Mouse (Mus musculus) c-Kit-positive CD71-negative TER-119-negative erythroid progenitor cells, embryonic 14.5 days (primary cell): Measurements from ENCODE around the gene Pard3.
A peak's percentile ranks its signal among the peaks of the same experiment; 100 is the strongest.

Experiments
- DNase-seq: peaks from one replicate; pipeline ENCODE4 v3.0.0-alpha.2; 2013; ENCODE audit warnings: low read depth

Gene Pard3

DNA sequence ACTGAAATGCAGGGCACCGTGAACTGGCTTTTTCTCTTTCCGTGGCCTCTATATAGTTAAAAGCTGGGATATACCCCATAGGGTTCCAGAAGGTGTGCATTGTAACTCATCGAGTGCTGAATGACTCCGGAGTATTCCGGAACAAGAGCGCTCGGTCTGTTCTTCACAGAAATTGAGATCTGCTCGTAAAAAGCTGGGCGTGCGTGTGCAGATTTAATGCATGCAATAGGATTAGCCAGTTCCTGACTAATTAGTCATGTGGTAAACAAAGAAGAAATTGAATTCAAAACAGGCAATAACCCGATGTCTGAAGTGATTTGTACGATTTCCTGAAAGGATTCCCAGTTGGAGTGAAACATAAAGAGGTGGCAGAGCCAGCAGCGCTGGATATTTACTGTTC, 489.1 kb downstream of the Pard3 start:
- no peak for DNase-seq

DNA sequence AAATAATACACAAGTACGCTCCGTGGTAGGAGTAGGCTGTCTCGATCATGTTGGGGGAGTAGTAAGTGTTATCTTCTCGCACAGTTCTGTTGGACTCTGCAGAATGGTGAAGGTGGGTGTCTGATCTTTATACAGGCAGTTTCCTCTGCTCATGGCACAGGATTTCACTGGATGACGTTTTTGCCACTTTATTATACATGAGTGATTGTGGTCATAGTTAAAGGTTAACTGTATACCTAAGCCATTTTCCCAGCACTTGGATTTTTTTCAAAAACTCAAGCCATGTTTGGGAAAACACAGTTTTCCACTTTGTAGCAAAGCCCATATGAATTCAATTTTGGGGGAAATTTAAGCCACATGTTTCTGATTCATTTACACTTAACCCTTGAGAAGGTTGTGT, 489.9 kb downstream of the Pard3 start:
- DNase-seq, result no peak

DNA sequence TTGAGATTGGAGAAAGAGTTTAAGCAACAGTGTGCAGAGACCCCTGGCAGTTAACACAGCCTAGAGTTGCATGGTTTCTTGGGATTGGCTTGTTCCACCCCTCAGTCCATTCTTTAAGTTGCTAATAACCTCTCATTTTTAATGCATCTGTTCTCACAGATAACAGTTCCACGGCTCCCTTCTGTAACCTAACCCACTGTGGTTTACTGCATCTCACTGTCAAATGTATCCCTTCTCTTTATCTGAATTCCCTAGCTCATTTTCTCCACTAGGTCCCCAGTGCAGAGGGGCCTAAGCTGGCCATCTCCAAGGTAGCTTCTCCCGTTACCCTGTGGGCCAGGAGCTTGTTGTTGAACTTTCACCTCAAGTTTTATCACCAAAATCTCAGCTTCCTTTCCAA, 492.1 kb downstream of the Pard3 start:
- DNase-seq, result no peak

GRCm38 (mm10) chr8:127556964-127557363, 493.3 kb downstream of the Pard3 start:
- no peak for DNase-seq

DNA sequence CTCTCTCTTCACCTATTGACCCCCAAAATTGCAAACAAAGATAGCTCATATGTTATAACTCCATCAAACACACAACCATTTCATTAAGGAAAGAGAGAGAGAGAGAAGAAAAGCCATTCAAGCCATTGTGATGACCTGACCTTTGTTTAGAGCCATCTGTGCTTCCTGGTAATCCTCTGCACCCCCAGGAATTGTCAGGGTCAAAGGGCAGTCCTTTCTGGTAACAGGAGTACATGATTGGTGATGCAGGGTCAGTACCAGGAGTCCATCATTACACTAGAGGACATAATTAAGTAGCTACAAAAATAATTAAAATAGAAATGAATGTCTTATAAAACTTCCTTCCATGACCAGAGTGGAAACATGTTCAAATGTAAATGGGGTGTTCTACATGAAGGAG, 493.9 kb downstream of the Pard3 start:
- no peak for DNase-seq

- DNase-seq, result no peak
These were observed 499.9 kb downstream of the Pard3 start for GRCm38 (mm10) chr8:127563634-127564033.

DNA sequence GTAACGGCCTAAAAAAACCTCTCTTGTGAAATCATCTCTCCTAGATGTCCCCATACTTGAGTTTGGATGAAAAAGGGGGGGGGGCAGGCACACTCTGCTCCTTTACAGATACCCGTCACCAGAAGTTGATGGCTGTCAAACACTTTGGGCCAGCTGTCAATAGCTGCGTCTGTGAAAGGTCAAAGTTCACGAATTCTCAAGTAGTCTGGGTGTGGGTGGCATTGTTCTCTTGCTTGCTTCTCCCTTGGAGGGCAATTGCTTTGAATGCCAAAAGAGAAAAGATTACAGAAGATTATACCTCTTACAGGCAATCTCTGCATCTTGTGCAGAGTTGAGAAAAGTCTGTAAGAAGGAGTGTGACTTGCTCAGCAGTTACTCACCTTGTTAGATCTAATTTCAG, 500.7 kb downstream of the Pard3 start:
- no peak for DNase-seq

- no peak for DNase-seq
These were observed 505.5 kb downstream of the Pard3 start for GRCm38 (mm10) chr8:127569212-127569611.

- no peak for DNase-seq
These were observed 506.8 kb downstream of the Pard3 start for GRCm38 (mm10) chr8:127570527-127570926.

GRCm38 (mm10) chr8:127572493-127572892, 508.8 kb downstream of the Pard3 start:
- no peak for DNase-seq

- no peak for DNase-seq
These were observed 513.0 kb downstream of the Pard3 start for GRCm38 (mm10) chr8:127576657-127577056.

DNA sequence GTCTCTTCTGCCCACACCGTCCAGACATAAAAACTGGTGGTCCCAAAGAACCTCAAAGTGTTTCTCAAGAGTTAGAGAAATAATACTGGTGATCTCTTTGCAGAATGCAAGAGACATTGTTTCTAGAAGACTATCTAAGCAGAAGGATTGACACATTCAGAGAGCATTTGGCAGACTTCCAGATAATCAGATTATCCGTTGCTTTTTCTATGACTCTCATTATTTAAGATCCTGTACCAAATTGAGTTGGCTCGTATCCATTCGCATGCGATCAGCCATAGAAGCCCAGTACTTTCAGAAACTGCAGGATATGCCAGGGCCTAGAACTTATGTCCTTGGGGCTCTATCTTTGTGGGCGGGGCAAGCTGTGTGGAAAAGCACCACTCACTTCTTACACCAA, 514.0 kb downstream of the Pard3 start:
- no peak for DNase-seq

- no peak for DNase-seq
These were observed 515.7 kb downstream of the Pard3 start for GRCm38 (mm10) chr8:127579436-127579835.

GRCm38 (mm10) chr8:127583429-127583828, 519.7 kb downstream of the Pard3 start:
- no peak for DNase-seq

GRCm38 (mm10) chr8:127585618-127586017, 521.9 kb downstream of the Pard3 start:
- no peak for DNase-seq

- DNase-seq, result no peak
These were observed 523.0 kb downstream of the Pard3 start for GRCm38 (mm10) chr8:127586681-127587080.

GRCm38 (mm10) chr8:127588313-127588712, 524.6 kb downstream of the Pard3 start:
- DNase-seq, result peak; percentile 14

DNA sequence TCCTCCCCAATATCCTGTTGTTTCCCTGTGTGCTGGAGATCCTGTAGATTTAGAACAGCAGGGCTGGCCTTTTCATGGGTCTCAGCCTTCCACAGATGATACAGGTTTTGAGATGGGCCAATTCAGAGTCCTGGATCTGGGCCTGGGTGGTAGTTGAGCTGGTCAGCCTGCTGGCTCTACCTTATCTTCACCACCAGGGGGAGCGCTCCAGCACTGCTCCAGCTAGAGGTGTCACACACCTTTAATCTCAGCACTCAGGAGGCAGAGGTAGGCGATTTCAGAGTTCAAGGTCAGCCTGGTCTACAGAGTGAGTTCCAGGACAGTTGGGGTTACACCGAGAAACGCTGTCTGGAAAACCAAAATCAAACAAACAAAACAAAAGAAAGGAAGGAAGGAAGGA, 525.6 kb downstream of the Pard3 start:
- DNase-seq, result peak; percentile 24

DNA sequence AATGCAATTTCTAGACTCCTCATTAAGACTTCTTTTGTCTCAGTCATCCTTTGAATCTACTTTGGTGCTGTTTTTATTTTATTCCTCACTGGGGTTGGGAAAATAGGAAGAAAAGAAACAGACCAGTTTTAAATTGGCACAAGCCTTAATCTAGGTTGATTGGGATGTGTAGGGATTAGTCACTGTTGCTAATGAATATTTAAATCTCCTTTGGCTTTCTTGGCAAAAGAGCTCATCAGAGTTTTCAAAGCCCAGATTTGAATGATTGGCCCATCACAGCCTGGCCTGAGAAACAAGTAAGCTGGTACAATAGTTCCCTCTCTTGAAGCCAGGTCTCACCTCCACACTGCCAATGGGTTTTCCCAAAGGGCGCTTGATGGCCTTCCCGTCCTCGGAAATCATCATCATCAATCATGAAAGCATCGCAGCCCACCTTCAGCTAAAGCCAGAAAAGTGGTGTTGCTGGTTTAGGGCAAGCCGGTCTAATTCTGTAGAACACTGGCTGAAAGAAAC, 527.0 kb downstream of the Pard3 start:
- no peak for DNase-seq

DNA sequence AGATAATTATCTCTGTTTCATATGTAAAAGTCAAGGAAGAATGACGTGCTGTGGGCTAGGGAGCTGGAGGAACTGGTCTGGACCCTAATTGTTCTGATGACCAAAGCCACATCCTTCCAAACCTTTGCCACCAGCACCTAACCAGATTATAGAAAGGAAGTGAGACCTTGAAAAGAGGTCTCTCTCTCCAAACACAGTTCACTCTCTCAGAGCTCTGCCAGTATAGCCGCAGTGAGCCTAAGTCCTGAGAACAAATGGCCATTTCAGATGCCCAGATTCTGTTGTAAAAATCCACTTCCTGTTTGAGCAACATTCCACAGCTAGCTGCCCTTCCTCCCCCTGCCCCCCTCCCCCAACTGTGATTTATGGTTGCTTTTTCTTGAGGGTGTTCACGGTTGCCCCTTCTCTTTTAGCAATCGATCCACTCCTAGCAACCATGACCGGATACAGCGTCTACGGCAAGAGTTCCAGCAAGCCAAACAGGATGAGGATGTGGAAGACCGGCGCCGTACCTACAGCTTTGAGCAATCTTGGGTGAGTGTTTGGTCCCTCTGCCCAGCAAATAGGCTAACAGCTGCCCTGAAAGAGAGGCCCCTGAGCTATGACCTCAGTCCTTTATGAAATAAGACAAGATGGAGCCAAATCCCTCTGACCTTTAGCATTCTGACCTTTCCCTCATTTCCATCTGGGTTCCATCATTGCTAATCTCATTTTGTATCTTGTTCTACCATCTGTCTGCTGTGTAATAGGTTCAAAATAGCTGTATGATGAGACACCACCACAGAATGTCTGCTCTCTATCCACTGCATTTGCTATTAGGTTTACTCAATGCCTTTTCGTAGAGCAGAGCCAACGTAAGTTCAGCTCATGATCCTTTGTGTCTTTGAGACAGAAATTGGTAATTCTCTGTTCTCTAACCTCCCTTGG, 529.2 kb downstream of the Pard3 start:
- no peak for DNase-seq

DNA sequence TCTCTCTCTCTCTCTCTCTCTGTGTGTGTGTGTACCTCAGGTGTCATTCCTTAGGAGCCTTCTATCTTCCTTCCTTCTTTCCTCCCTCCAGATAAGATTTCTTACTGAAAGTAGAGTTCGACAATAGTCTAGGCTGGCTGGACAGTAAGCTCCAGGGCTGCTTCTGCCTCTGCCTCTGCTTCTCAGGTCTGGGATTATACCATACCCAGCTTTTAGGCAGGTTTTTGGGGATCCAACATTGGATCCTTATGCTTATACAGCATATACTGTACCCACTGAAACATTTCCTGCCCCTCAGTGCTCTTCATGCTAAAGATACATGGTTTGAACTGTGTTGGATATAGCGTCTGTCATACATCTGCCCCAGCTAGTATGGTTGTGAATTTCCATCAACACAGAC, 536.9 kb downstream of the Pard3 start:
- DNase-seq, result no peak

DNA sequence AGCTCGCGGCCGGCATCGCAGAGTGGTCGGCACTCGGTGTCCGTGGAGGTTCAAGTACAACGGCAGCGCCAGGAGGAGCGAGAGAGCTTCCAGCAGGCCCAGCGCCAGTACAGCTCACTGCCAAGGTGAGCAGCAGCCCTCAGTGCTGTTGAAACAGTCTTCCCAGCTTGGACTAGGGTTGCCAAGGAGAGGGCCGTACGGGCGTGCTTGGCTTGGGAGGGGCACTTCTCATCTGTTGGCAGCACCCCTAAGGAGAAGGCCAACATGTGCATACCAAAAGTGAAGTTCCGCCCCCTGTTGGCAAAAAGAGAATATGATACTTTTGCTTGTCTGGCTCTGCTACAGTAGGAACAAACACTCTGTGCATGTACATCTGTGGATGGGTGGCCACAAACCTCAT, 539.4 kb downstream of the Pard3 start:
- DNase-seq, result no peak

GRCm38 (mm10) chr8:127608541-127609270, 545.0 kb downstream of the Pard3 start:
- no peak for DNase-seq
